Mouse (Mus musculus) gastrocnemius, adult 18-20 months (tissue): ENCODE results near the gene Il9. TPM values are rescaled to one million over a fixed set of nuclear protein-coding genes. Genes with fewer than 3 reads are reported as not detected.

Experiments
- total RNA-seq, 2 experiments: library from RNA; stranded (reverse); gene quantifications; 2 replicates each; pipeline ENCODE4 v1.2.3; 2021

The Il9 gene
- total RNA-seq, 2 experiments from 2014 or later = not detected

Other genes starting within 250 kb of the Il9 start
- not detected for gene Neurog1, start 230.1 kb downstream of the Il9 start, total RNA-seq
- 10 to 100 TPM; 39.5 to 54.4 TPM for gene Cxcl14, start 185.7 kb downstream of the Il9 start, total RNA-seq
- gene Gm3045, start 55.7 kb downstream of the Il9 start, total RNA-seq = not detected
- gene Slc25a48, start 43.9 kb downstream of the Il9 start, total RNA-seq = not detected
- under 1 TPM in 1 of 2 experiments, not detected in 1; 0.33 TPM for gene Fbxl21, start 40.2 kb upstream of the Il9 start, total RNA-seq
- not detected for gene Lect2, start 66.3 kb upstream of the Il9 start, total RNA-seq
- gene Tgfbi, start 127.3 kb upstream of the Il9 start, total RNA-seq = 10 to 100 TPM; 13.4 to 17.6 TPM
- 10 to 100 TPM; 18.2 to 24.3 TPM for gene Smad5, start 220.8 kb upstream of the Il9 start, total RNA-seq